Mouse (Mus musculus) heart, postnatal 10 days (tissue): ENCODE results near the gene Gadd45gip1. TPM values are rescaled to one million over a fixed set of nuclear protein-coding genes. Genes with fewer than 3 reads are reported as not detected.
A peak's percentile ranks its signal among the peaks of the same experiment; 100 is the strongest.

Experiments
- DNase-seq, 2 experiments: peaks; one replicate each; pipeline ENCODE4 v3.0.0; 2021
- intact Hi-C: fragments of 180-260 bp; cut with DNase I; formaldehyde crosslinking; loops from one replicate; pipeline ENCODE4 v1.15.1; 2025
- total RNA-seq, 2 experiments: library from RNA; stranded (reverse); gene quantifications; 2 replicates each; pipeline ENCODE4 v1.2.3; 2021

The Gadd45gip1 gene
- total RNA-seq, 2 experiments from 2014 or later, result 23.7 to 25.0 TPM

DNA sequence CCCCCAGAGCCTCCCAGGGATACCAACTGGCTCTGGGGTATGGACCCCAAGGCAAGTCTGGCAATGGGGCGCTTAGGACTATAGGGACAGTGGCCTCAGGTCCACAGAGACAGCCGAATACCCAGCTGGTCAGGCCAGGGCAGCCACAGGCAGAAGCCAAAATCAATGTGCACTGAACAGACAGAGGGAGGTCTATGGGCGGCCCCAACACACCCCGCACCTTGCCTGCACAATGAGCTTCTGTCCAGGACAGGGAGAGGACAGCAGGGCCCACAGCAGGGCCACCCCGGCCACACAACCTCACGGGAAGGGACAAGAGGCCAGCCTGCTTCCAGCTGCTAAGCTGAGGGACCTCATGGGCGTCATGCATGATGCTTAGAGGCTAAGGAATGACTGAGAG is 36.8 kb upstream of the Gadd45gip1 start:
- intact Hi-C loops, result no loop called here
- DNase-seq, result peak; percentile 59 to 63

- intact Hi-C loops, result loop anchor here (2.0 kb wide), 1 partner anchor 23 kb away; no protein-coding TSS in a partner anchor
- DNase-seq, result peak in 1 of 2 experiments; percentile 31
These were observed 34.0 kb upstream of the Gadd45gip1 start for GRCm38 (mm10) chr8:84797256-84797797.

DNA sequence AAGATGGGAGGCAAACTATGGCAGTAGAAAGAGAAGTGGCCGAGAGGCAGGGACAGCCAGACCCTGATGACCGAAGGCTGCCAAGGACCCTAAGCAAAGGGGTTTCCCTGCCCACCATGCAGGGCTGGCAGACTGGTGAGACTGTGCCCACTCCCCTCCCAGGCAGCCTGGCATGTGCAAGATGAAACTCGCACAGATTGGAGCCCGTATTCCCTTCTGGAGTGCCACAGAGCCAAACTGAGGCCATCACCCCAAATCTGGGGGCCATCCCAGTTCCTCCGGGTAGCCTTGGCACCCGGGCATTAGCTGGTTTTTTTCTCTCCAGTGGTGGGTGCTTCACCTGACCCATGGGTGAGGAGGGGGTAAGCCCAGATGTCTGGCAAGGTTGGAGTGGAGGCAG is 33.4 kb upstream of the Gadd45gip1 start:
- intact Hi-C loops, result loop anchor here (2.0 kb wide), 2 partner anchors 23 to 57 kb away; no protein-coding TSS in a partner anchor
- peak in 1 of 2 experiments; percentile 5 for DNase-seq

- intact Hi-C loops, result loop anchor here (2.0 kb wide), 1 partner anchor 58 kb away; no protein-coding TSS in a partner anchor
These were observed 32.7 kb upstream of the Gadd45gip1 start for GRCm38 (mm10) chr8:84798446-84799135.

GRCm38 (mm10) chr8:84799136-84799931 is 32.0 kb upstream of the Gadd45gip1 start:
- intact Hi-C loops, result loop anchor here (2.0 kb wide), 1 partner anchor 59 kb away; no protein-coding TSS in a partner anchor
- peak; percentile 80 to 83 for DNase-seq

More at GRCm38 (mm10) chr8:84798446-84799135, 32.7 kb upstream of the Gadd45gip1 start:
- DNase-seq, result peak in 1 of 2 experiments; percentile 34

DNA sequence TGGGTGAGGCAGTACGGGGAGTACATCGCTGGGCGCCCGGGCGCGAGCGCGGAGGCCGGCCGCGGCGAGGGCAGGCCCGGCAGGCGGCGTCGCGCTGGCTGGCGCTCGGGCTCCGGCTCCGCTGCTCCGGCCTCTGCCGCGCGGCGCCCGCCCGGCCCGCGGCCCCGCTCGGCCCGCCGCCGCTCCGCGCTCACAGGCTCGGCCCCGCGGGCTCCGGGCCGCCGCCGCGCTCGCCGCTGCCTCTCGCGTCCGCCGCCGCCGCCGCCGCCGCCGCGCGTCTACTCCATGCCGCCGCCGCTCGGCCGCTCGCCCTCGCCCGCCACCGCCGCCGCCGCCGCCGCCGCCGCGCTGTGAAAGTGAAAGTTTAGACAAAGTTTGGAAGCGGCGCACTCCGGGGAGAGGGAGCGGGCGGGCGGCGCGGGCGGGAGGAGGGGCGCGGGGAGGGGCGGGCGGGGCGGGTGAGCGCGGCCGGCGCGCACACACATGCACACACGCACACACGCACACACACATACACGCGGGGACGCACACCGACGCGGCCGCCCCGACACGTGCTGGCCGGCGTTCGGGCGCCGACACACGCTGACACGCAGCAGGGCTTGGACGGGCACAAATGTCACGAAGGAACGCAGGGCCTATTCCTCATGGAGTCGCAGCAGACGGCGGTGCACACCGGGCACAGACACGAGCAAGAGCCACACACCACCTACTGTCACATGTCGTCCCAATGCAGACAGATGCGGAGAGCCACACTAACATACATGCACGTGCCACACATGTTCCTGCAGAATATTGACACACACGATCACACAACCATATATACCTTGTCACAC is 31.1 kb upstream of the Gadd45gip1 start, which contains the start of gene Nfix:
Gene Nfix, minus strand, starts transcription at position 346 of the 833 bp plus-strand sequence.
- intact Hi-C loops, result loop anchor here (2.0 kb wide), 1 partner anchor 59 kb away; no protein-coding TSS in a partner anchor
- DNase-seq, result peak; percentile 80

DNA sequence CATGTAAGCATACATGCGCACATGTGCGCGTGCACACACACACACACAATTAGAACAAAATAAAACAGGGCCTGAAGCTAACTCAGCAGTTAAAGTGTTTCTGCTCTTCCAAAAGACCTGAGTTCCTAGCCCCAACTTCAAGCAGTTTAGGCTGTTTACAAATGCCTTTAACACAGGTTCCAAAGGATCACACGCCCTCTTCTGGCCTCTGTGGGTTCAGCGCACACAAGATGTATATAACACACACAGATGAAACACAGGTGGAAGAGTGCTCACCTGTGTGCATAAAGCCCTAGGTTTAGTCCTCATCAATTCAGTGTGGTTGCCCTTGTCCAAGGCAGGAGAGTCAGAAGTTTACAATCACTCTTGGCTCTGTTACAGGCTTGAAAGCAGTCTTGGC is 25.3 kb upstream of the Gadd45gip1 start:
- DNase-seq, result no peak
- intact Hi-C loops, result no loop called here

GRCm38 (mm10) chr8:84809109-84809940 is 22.0 kb upstream of the Gadd45gip1 start:
- intact Hi-C loops, result no loop called here

GRCm38 (mm10) chr8:84809941-84810280 is 21.4 kb upstream of the Gadd45gip1 start:
- intact Hi-C loops, result loop anchor here (1.0 to 5.0 kb wide), 2 partner anchors 51 to 448 kb away; no protein-coding TSS in a partner anchor
- no peak for DNase-seq

More at GRCm38 (mm10) chr8:84809109-84809940, 22.0 kb upstream of the Gadd45gip1 start:
- no peak for DNase-seq

DNA sequence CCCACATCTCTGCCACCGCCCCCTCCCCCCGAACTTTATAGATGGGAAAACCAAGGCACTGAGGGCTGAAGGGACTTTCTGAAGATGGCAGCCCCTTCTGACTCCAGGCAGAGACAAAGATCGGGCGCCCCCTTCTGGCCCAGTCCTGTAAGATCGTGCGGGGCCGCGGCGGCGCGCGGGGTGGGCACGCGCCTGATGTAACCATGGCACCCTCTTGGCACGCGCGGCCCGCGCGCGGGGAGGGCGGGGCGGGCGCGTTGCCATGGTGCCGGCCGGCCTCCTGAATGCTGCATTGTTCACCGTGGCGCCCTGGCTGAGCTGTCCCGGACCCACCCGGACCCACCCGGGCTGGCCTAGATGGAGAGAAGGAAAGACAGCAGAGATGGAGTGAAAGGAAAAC is 20.4 kb upstream of the Gadd45gip1 start:
- DNase-seq, result peak; percentile 93 to 97
- intact Hi-C loops, result loop anchor here (1.0 to 5.0 kb wide), 4 partner anchors 52 to 449 kb away; no protein-coding TSS in a partner anchor

GRCm38 (mm10) chr8:84811303-84811702 is 20.0 kb upstream of the Gadd45gip1 start:
- no peak for DNase-seq
- intact Hi-C loops, result loop anchor here (1.0 to 5.0 kb wide), 3 partner anchors 74 to 449 kb away; no protein-coding TSS in a partner anchor

DNA sequence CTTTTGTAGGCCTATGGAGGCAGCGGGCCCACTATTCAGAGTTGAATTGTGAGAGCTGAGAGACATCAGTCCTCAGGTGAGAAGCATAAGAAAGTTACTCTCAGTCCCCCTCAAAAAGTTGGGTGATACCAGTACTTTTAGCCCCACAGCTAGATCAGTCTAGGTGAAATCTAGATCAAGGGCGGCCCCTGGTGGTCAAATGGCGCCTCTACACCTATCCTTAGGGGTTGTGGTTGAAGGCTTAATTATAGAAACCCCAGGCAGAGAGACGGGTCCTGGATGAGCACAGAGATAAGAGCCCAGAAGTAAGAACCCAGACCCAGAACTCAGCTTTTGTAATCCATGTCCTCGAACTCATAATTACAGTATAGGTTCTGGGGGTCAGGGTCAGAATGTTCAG is 18.3 kb upstream of the Gadd45gip1 start:
- intact Hi-C loops, result loop anchor here (2.0 to 5.0 kb wide), 3 partner anchors 114 to 451 kb away; no protein-coding TSS in a partner anchor
- peak; percentile 86 to 92 for DNase-seq

DNA sequence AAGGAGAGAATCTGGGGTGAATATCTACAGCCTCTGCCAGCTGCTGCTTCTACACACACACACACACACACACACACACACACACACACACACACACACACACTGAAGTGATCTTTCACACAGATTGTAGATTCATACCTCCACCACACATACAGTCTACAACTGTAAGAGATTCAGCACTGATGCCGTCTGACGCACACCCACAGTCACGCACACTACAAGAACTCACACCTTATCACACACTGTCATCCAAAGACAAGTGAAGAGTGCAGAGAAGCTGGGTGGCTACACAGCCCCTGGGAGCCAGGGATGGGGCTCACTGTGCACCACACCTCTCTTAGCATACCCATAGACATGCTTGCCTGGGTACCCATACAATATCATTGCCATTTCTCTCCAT is 17.5 kb upstream of the Gadd45gip1 start:
- intact Hi-C loops, result loop anchor here (2.0 to 5.0 kb wide), 4 partner anchors 115 to 452 kb away; no protein-coding TSS in a partner anchor
- DNase-seq, result no peak

- no peak for DNase-seq
- intact Hi-C loops, result loop anchor here (2.0 to 5.0 kb wide), 2 partner anchors 221 to 452 kb away; no protein-coding TSS in a partner anchor
These were observed 17.1 kb upstream of the Gadd45gip1 start for GRCm38 (mm10) chr8:84814240-84814554.

- intact Hi-C loops, result loop anchor here (1.0 to 5.0 kb wide), 3 partner anchors 105 to 452 kb away; no protein-coding TSS in a partner anchor
- no peak for DNase-seq
These were observed 16.5 kb upstream of the Gadd45gip1 start for GRCm38 (mm10) chr8:84814555-84815441.

DNA sequence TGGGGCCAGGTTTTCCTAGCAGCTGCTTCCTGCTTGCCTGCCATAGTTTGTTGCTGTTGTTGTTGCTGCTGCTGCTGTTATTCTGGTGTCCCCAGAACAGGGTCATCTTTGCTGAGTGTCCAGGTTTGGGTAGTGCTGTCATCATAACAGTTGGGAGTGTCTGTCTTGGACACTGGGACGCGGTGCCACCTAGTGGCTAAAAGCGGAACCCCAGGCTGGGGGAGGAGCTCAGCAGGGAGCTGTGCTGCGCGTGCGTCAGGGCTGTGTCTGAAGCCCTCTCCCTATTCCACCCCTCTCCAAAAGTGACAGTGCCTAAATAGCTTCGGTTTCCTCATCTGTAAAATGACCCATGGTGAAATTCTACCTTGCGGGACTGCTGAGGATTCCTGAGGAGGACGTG is 15.8 kb upstream of the Gadd45gip1 start:
- peak; percentile 97 to 100 for DNase-seq
- intact Hi-C loops, result loop anchor here (1.0 to 2.0 kb wide), 2 partner anchors 106 to 223 kb away; no protein-coding TSS in a partner anchor

GRCm38 (mm10) chr8:84816117-84816516 is 15.2 kb upstream of the Gadd45gip1 start:
- no peak for DNase-seq
- intact Hi-C loops, result no loop called here

DNA sequence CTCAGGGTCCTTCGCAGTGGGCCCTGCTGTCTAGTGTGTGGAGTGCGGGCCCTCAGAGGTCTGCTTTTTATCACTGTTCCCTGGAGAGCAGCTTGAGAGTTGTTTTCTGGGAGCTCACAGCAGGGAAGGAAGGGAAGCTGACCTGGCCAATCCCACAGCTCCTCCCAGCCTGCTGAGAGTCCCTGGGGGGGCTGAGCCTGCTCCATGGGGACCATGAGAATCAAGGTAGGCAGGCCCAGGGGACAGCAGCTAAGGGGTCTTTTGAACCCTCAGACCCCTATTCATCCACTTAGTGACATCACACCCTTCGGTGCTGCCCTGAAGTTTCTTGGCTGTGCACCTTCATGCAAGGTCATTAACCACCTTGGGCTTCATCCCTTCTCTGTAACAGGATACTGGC is 8.6 kb upstream of the Gadd45gip1 start, which contains the start of gene Dand5:
Gene Dand5, minus strand, starts transcription at position 101 of the 400 bp plus-strand sequence.
- intact Hi-C loops, result no loop called here

More for the DNA sequence above, 8.6 kb upstream of the Gadd45gip1 start, which contains the start of gene Dand5:
- DNase-seq, result no peak
